Mouse (Mus musculus) liver, embryonic 12.5 days (tissue): ENCODE measurements around the gene Klf12. TPM values are rescaled to one million over a fixed set of nuclear protein-coding genes. Genes with fewer than 3 reads are reported as not detected.

Experiments used
- ATAC-seq: fragments of 200-750 bp; cut with Nextera tagmentation; 2 replicates; pipeline ENCODE4 v1.8.0; 2017; ENCODE audit warnings: moderate number of reproducible peaks, mild to moderate bottlenecking, moderate library complexity
- H3K27ac ChIP-seq: fragments of 300-500 bp; sonication (generic); 2 replicates; pipeline ENCODE4 v1.5.1; 2016; ENCODE audit warnings: mild to moderate bottlenecking
- H3K27me3 ChIP-seq: fragments of 300-500 bp; sonication (generic); replicated peaks from 2 replicates; pipeline ENCODE4 v1.6.1; 2016; ENCODE audit warnings: mild to moderate bottlenecking, moderate library complexity
- H3K36me3 ChIP-seq: fragments of 300-500 bp; sonication (generic); 2 replicates; pipeline ENCODE4 v1.6.1; 2016; ENCODE audit warnings: mild to moderate bottlenecking, moderate library complexity
- H3K4me1 ChIP-seq: fragments of 300-500 bp; sonication (generic); 2 replicates; pipeline ENCODE4 v1.6.1; 2016
- H3K4me2 ChIP-seq: fragments of 300-500 bp; sonication (generic); 2 replicates; pipeline ENCODE4 v1.6.1; 2016; ENCODE audit warnings: mild to moderate bottlenecking, moderate library complexity
- H3K4me3 ChIP-seq: fragments of 300-500 bp; sonication (generic); 2 replicates; pipeline ENCODE4 v1.5.1; 2016; ENCODE audit warnings: mild to moderate bottlenecking, moderate library complexity
- H3K9ac ChIP-seq: fragments of 300-500 bp; sonication (generic); 2 replicates; pipeline ENCODE4 v1.6.1; 2016; ENCODE audit warnings: mild to moderate bottlenecking, moderate library complexity
- H3K9me3 ChIP-seq: fragments of 300-500 bp; sonication (generic); replicated peaks from 2 replicates; pipeline ENCODE4 v1.6.1; 2016; ENCODE audit warnings: mild to moderate bottlenecking, moderate library complexity
- WGBS: fragments of 180-500 bp; shearing (Covaris S2); methylation state at CpG from one replicate; pipeline ENCODE4 v1.1.7; 2016; ENCODE audit not compliant: insufficient replicate concordance; 5-methylcytosine and 5-hydroxymethylcytosine counted together
- polyA plus RNA-seq: library from polyadenylated mRNA; unstranded; fragments of >200 nt; fragmentation: Nextera tagmentation; extraction: Ambion mirVana; gene quantifications from 2 replicates; pipeline ENCODE4 v1.2.1, GENCODE M21; 2016

Klf12 gene
- polyA plus RNA-seq, 1 experiment from 2014 or later = 5.4 TPM

GRCm38 (mm10) chr14:100069543-100070090 lies 214.9 kb downstream of the Klf12 start:
- no peak for ATAC-seq
- 55% methylated on average over 2 of the region's 2 CpGs for WGBS
- Histone ChIP-seq H3K4me2 (no peak overlapping the region), H3K4me1 (no peaks in the 10 kb centered on the region), H3K4me3 (no peak overlapping the region), H3K9me3 (no peaks in the 10 kb centered on the region), H3K36me3 (no peaks in the 10 kb centered on the region), H3K27ac (no peak overlapping the region), H3K9ac (no peak overlapping the region), H3K27me3 (no peaks in the 10 kb centered on the region)

GRCm38 (mm10) chr14:100068715-100069114 lies 215.8 kb downstream of the Klf12 start:
- Histone ChIP-seq H3K4me3 (no peak overlapping the region), H3K4me1 (no peaks in the 10 kb centered on the region), H3K27ac (no peak overlapping the region), H3K4me2 (no peak overlapping the region), H3K9me3 (no peaks in the 10 kb centered on the region), H3K36me3 (no peaks in the 10 kb centered on the region), H3K27me3 (no peaks in the 10 kb centered on the region), H3K9ac (no peak overlapping the region)
- ATAC-seq = no peak
- WGBS = 60% methylated on average over 5 of the region's 5 CpGs

- 78% methylated on average over 1 of the region's 1 CpGs for WGBS
- no peaks in the 10 kb centered on the region for H3K4me1 ChIP-seq
- ATAC-seq = no peak
These were observed 222.0 kb downstream of the Klf12 start for GRCm38 (mm10) chr14:100062516-100062915.

GRCm38 (mm10) chr14:100054150-100054549 lies 230.3 kb downstream of the Klf12 start:
- Histone ChIP-seq H3K27ac (no peak overlapping the region), H3K4me3 (no peak overlapping the region), H3K4me2 (no peak overlapping the region), H3K9me3 (no peaks in the 10 kb centered on the region), H3K9ac (no peak overlapping the region), H3K4me1 (no peaks in the 10 kb centered on the region), H3K27me3 (no peaks in the 10 kb centered on the region), H3K36me3 (no peaks in the 10 kb centered on the region)
- WGBS = 68% methylated on average over 2 of the region's 2 CpGs
- no peak for ATAC-seq

More at GRCm38 (mm10) chr14:100062516-100062915, 222.0 kb downstream of the Klf12 start:
- no peak overlapping the region for H3K4me3 ChIP-seq
- H3K9ac ChIP-seq = no peak overlapping the region
- no peak overlapping the region for H3K27ac ChIP-seq
- no peaks in the 10 kb centered on the region for H3K36me3 ChIP-seq
- no peak overlapping the region for H3K4me2 ChIP-seq
- no peaks in the 10 kb centered on the region for H3K9me3 ChIP-seq
- no peaks in the 10 kb centered on the region for H3K27me3 ChIP-seq

GRCm38 (mm10) chr14:100053456-100053855 lies 231.0 kb downstream of the Klf12 start:
- no peak overlapping the region for H3K4me3 ChIP-seq
- no peaks in the 10 kb centered on the region for H3K4me1 ChIP-seq
- no peak overlapping the region for H3K4me2 ChIP-seq
- no peak overlapping the region for H3K9ac ChIP-seq
- 57% methylated on average over 4 of the region's 4 CpGs for WGBS
- H3K9me3 ChIP-seq = no peaks in the 10 kb centered on the region
- H3K27me3 ChIP-seq = no peaks in the 10 kb centered on the region
- no peak overlapping the region for H3K27ac ChIP-seq
- no peak for ATAC-seq
- no peaks in the 10 kb centered on the region for H3K36me3 ChIP-seq

GRCm38 (mm10) chr14:100052876-100053275 lies 231.6 kb downstream of the Klf12 start:
- H3K9ac ChIP-seq = no peak overlapping the region
- WGBS = 48% methylated on average over 2 of the region's 2 CpGs
- ATAC-seq = no peak

GRCm38 (mm10) chr14:100045431-100045830 lies 239.0 kb downstream of the Klf12 start:
- no peak for ATAC-seq
- no peaks in the 10 kb centered on the region for H3K36me3 ChIP-seq
- no peaks in the 10 kb centered on the region for H3K9me3 ChIP-seq
- H3K4me2 ChIP-seq = no peak overlapping the region
- no peak overlapping the region for H3K4me3 ChIP-seq
- H3K27ac ChIP-seq = no peak overlapping the region
- H3K4me1 ChIP-seq = no peaks in the 10 kb centered on the region
- H3K27me3 ChIP-seq = no peaks in the 10 kb centered on the region
- no peak overlapping the region for H3K9ac ChIP-seq

More at GRCm38 (mm10) chr14:100052876-100053275, 231.6 kb downstream of the Klf12 start:
- no peaks in the 10 kb centered on the region for H3K4me1 ChIP-seq
- H3K9me3 ChIP-seq = no peaks in the 10 kb centered on the region
- H3K27me3 ChIP-seq = no peaks in the 10 kb centered on the region
- H3K4me3 ChIP-seq = no peak overlapping the region
- no peak overlapping the region for H3K4me2 ChIP-seq
- no peak overlapping the region for H3K27ac ChIP-seq
- H3K36me3 ChIP-seq = no peaks in the 10 kb centered on the region

- H3K4me1 ChIP-seq = no peaks in the 10 kb centered on the region
- ATAC-seq = no peak
- WGBS = 75% methylated on average over 6 of the region's 6 CpGs
- H3K27ac ChIP-seq = no peak overlapping the region
- no peak overlapping the region for H3K4me2 ChIP-seq
- no peaks in the 10 kb centered on the region for H3K36me3 ChIP-seq
- H3K9me3 ChIP-seq = no peaks in the 10 kb centered on the region
- H3K9ac ChIP-seq = no peak overlapping the region
- no peak overlapping the region for H3K4me3 ChIP-seq
- H3K27me3 ChIP-seq = no peaks in the 10 kb centered on the region
These were observed 242.7 kb downstream of the Klf12 start for GRCm38 (mm10) chr14:100041823-100042222.

- Histone ChIP-seq H3K4me3 (no peak overlapping the region), H3K9me3 (no peaks in the 10 kb centered on the region), H3K4me1 (no peaks in the 10 kb centered on the region), H3K27me3 (no peaks in the 10 kb centered on the region), H3K9ac (no peak overlapping the region), H3K36me3 (peaks cover 8% of the 10 kb centered on the region; the same call in 1 of the 2 replicates), H3K27ac (no peak overlapping the region), H3K4me2 (no peak overlapping the region)
- 85% methylated on average over 6 of the region's 6 CpGs for WGBS
- no peak for ATAC-seq
These were observed 257.8 kb downstream of the Klf12 start for GRCm38 (mm10) chr14:100026671-100027070.

GRCm38 (mm10) chr14:100017219-100017618 lies 267.3 kb downstream of the Klf12 start:
- Histone ChIP-seq H3K4me1 (no peaks in the 10 kb centered on the region), H3K27me3 (no peaks in the 10 kb centered on the region), H3K9ac (no peak overlapping the region), H3K4me2 (no peak overlapping the region), H3K9me3 (no peaks in the 10 kb centered on the region), H3K36me3 (peaks cover 4% of the 10 kb centered on the region; the same call in 1 of the 2 replicates), H3K27ac (no peak overlapping the region), H3K4me3 (no peak overlapping the region)
- 46% methylated on average over 2 of the region's 2 CpGs for WGBS
- no peak for ATAC-seq

- H3K27ac ChIP-seq = no peak overlapping the region
- no peaks in the 10 kb centered on the region for H3K4me1 ChIP-seq
- H3K36me3 ChIP-seq = no peaks in the 10 kb centered on the region
- H3K9me3 ChIP-seq = no peaks in the 10 kb centered on the region
- H3K4me2 ChIP-seq = no peak overlapping the region
- H3K9ac ChIP-seq = no peak overlapping the region
- no peak overlapping the region for H3K4me3 ChIP-seq
- WGBS = 60% methylated on average over 5 of the region's 5 CpGs
- ATAC-seq = no peak
- no peaks in the 10 kb centered on the region for H3K27me3 ChIP-seq
These were observed 274.0 kb downstream of the Klf12 start for GRCm38 (mm10) chr14:100010525-100010924.

- Histone ChIP-seq H3K4me2 (no peak overlapping the region), H3K27ac (no peak overlapping the region), H3K9ac (no peak overlapping the region), H3K27me3 (no peaks in the 10 kb centered on the region), H3K36me3 (no peaks in the 10 kb centered on the region), H3K4me1 (no peaks in the 10 kb centered on the region), H3K4me3 (no peak overlapping the region), H3K9me3 (no peaks in the 10 kb centered on the region)
- WGBS = 31% methylated on average over 4 of the region's 4 CpGs
- ATAC-seq = no peak
These were observed 274.6 kb downstream of the Klf12 start for GRCm38 (mm10) chr14:100009790-100010382.

- no peak overlapping the region for H3K9ac ChIP-seq
- H3K4me3 ChIP-seq = no peak overlapping the region
- no peak overlapping the region for H3K4me2 ChIP-seq
- no peak overlapping the region for H3K27ac ChIP-seq
- no peaks in the 10 kb centered on the region for H3K27me3 ChIP-seq
- H3K4me1 ChIP-seq = no peaks in the 10 kb centered on the region
- H3K36me3 ChIP-seq = peaks cover 4% of the 10 kb centered on the region; the same call in 1 of the 2 replicates
- ATAC-seq = no peak
- H3K9me3 ChIP-seq = no peaks in the 10 kb centered on the region
- WGBS = 68% methylated on average over 7 of the region's 7 CpGs
These were observed 301.0 kb downstream of the Klf12 start for GRCm38 (mm10) chr14:99983510-99983909.
